Mouse (Mus musculus): ENCODE data around the gene Ovol2. TPM values are rescaled to one million over a fixed set of nuclear protein-coding genes. Genes with fewer than 3 reads are reported as not detected.
A peak's percentile ranks its signal among the peaks of the same experiment; 100 is the strongest.

The Ovol2 gene
- total and polyA plus RNA-seq, 3 experiments: not detected

DNA sequence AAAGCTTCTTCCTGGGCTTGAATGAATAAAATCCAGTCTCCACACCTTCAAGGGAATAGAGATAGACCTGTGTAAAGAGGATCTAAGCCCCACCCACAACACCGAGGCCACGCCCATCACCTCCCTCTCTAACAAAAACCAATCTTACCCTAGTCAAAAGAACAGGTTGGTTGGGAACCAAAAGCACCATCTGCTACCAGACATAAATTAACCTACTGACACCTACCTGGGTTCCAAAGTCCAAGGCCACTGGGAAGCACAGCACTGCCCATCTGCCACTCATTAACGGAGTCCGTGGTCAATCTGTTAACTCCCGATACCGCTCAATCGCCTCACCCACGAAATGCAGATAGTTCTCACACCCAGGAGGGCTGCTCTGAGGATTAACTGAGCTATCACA is 23.4 kb downstream of the Ovol2 start:
- in situ Hi-C loops (cut with MboI; ENCODE audit: low pct_ligation_motif_present, low pct_unique_long_range_greater_than_20kb, low sequenced_read_pairs): no loop called here
- H3K36me3 ChIP-seq (replicated peaks in 1 of 2; ENCODE audit: control insufficient read depth in 1 of 2, insufficient read depth in 1 of 2, low read length in 1 of 2): no peaks in the 10 kb centered on the region
- no peak for DNase-seq (ENCODE audit: extremely low read depth)
- H3K9ac ChIP-seq (ENCODE audit: insufficient read depth, low read depth): no peak overlapping the region
- H3K4me1 ChIP-seq (ENCODE audit: control insufficient read depth in 1 of 2, insufficient read depth in 2 of 2): peaks cover 3 to 13% of the 10 kb centered on the region in 2 experiments; a peak in 3 of 4 replicates
- H3K9me3 ChIP-seq (replicated peaks; ENCODE audit: low read length): no peaks in the 10 kb centered on the region
- H3K4me2 ChIP-seq (ENCODE audit: insufficient read depth, low read depth, poor library complexity, severe bottlenecking): no peak overlapping the region
- H3K27me3 ChIP-seq (replicated peaks): no peaks in the 10 kb centered on the region
- dilution Hi-C loops (cut with MboI; ENCODE audit: extremely low pct_ligation_motif_present, extremely low pct_unique_long_range_greater_than_20kb, low sequenced_read_pairs): no loop called here
- H3K79me2 ChIP-seq (replicated peaks; ENCODE audit: control insufficient read depth, extremely low read depth, insufficient read depth, poor library complexity, severe bottlenecking): no peaks in the 10 kb centered on the region
- no peak for TF ChIP-seq POLR2AphosphoS2 (IDR thresholded peaks at IDR 0.05; ENCODE audit: low read depth, low read length)
- TF ChIP-seq CHD2 (IDR thresholded peaks at IDR 0.05; ENCODE audit: low read length): no peak
- no peak for TF ChIP-seq EP300 (IDR thresholded peaks at IDR 0.05; ENCODE audit: low read length)
- no peak for TF ChIP-seq MAX (IDR thresholded peaks at IDR 0.05; ENCODE audit: low read length)
- TF ChIP-seq GABPA (IDR thresholded peaks at IDR 0.05; ENCODE audit: insufficient replicate concordance, low read depth, low read length): no peak
- TF ChIP-seq IRF4 (IDR thresholded peaks at IDR 0.05; ENCODE audit: low read depth, low read length): no peak
- TF ChIP-seq MYC (IDR thresholded peaks at IDR 0.05; ENCODE audit: low read depth, low read length): no peak
- TF ChIP-seq MEF2A (IDR thresholded peaks at IDR 0.05; ENCODE audit: borderline replicate concordance, low read depth, low read length): no peak
- no peak for TF ChIP-seq SIN3A (IDR thresholded peaks at IDR 0.05; ENCODE audit: low read length)
- TF ChIP-seq CTCF (conservative IDR thresholded peaks at IDR 0.05 in 1 of 2, IDR thresholded peaks at IDR 0.05 in 1 of 2; ENCODE audit: low read depth in 2 of 2, low read length in 2 of 2): no peak
- TF ChIP-seq NRF1 (IDR thresholded peaks at IDR 0.05; ENCODE audit: low read depth, low read length): no peak
- TF ChIP-seq MAFK (IDR thresholded peaks at IDR 0.05; ENCODE audit: insufficient replicate concordance, low read length): no peak
- no peak for TF ChIP-seq BHLHE40 (IDR thresholded peaks at IDR 0.05; ENCODE audit: low read depth, low read length)
- TF ChIP-seq POLR2A (IDR thresholded peaks at IDR 0.05; ENCODE audit: low read depth, low read length): no peak
- TF ChIP-seq MXI1 (IDR thresholded peaks at IDR 0.05; ENCODE audit: low read depth, low read length): no peak
- no peak overlapping the region for H3K27ac ChIP-seq (ENCODE audit: insufficient read depth, low read depth)
- no peak overlapping the region for H3K4me3 ChIP-seq (replicated peaks in 1 of 3; ENCODE audit: low read depth in 2 of 3, low read length in 2 of 3, poor library complexity in 1 of 3)

DNA sequence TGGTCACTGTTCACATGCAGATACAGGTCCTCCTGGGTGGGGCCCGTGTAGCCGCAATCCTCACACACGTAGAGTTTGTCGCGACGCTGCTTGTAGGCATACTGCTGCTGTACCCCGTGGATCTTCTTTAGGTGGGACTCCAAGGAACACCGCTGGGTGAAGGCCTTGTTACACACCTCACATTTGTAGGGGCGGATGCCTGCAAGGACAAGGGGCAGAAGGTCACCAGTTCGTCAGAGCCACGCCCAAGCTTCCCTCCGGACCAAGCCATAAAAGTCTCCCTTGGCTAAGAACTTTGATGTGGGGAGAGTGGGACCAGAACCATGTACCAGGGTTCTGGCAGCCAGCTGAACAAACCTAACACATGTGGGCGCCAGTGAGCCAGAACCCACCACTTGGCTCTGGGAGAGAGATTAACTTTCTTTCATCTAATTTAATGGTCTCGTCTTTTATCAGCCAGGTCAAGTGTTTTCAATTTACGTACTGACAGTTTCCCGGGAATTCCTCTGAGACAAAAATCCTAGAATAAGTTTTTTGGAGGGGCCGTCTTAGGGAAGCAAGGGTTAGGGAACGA is 26.1 kb downstream of the Ovol2 start:
- Histone ChIP-seq H3K79me2 (replicated peaks; ENCODE audit: control insufficient read depth, extremely low read depth, insufficient read depth, poor library complexity, severe bottlenecking) (no peaks in the 10 kb centered on the region), H3K27me3 (replicated peaks) (no peaks in the 10 kb centered on the region), H3K4me1 (ENCODE audit: control insufficient read depth in 1 of 2, insufficient read depth in 2 of 2) (peaks cover 3 to 18% of the 10 kb centered on the region in 2 experiments; a peak in 3 of 4 replicates), H3K9ac (ENCODE audit: insufficient read depth, low read depth) (no peak overlapping the region), H3K4me2 (ENCODE audit: insufficient read depth, low read depth, poor library complexity, severe bottlenecking) (no peak overlapping the region), H3K36me3 (replicated peaks in 1 of 2; ENCODE audit: control insufficient read depth in 1 of 2, insufficient read depth in 1 of 2, low read length in 1 of 2) (no peaks in the 10 kb centered on the region), H3K4me3 (replicated peaks in 1 of 3; ENCODE audit: low read depth in 2 of 3, low read length in 2 of 3, poor library complexity in 1 of 3) (no peak overlapping the region), H3K9me3 (replicated peaks; ENCODE audit: low read length) (no peaks in the 10 kb centered on the region), H3K27ac (ENCODE audit: insufficient read depth, low read depth) (no peak overlapping the region)
- dilution Hi-C loops (cut with MboI; ENCODE audit: extremely low pct_ligation_motif_present, extremely low pct_unique_long_range_greater_than_20kb, low sequenced_read_pairs): no loop called here
- TF ChIP-seq RAD21 (IDR thresholded peaks at IDR 0.05; ENCODE audit: low read depth, low read length) (peak; percentile 24), CTCF (conservative IDR thresholded peaks at IDR 0.05 in 1 of 2, IDR thresholded peaks at IDR 0.05 in 1 of 2; ENCODE audit: low read depth in 2 of 2, low read length in 2 of 2) (peak in 1 of 2 experiments; percentile 57; a peak in 2 of 4 replicates), SMC3 (IDR thresholded peaks at IDR 0.05; ENCODE audit: low read depth, low read length) (peak; percentile 46), KAT2A (IDR thresholded peaks at IDR 0.05; ENCODE audit: insufficient replicate concordance, low read length) (no peak), CHD2 (IDR thresholded peaks at IDR 0.05; ENCODE audit: low read length) (no peak)
- DNase-seq (ENCODE audit: extremely low read depth): no peak
- in situ Hi-C loops (cut with MboI; ENCODE audit: low pct_ligation_motif_present, low pct_unique_long_range_greater_than_20kb, low sequenced_read_pairs): no loop called here

Measured in CH12.LX (cell line).